Mouse (Mus musculus) liver, embryonic 12.5 days (tissue): ENCODE data around the gene Ncam1. TPM values are rescaled to one million over a fixed set of nuclear protein-coding genes. Genes with fewer than 3 reads are reported as not detected.

Experiments used
- ATAC-seq: fragments of 200-750 bp; cut with Nextera tagmentation; 2 replicates; pipeline ENCODE4 v1.8.0; 2017; ENCODE audit warnings: moderate number of reproducible peaks, mild to moderate bottlenecking, moderate library complexity
- H3K27ac ChIP-seq: fragments of 300-500 bp; sonication (generic); 2 replicates; pipeline ENCODE4 v1.5.1; 2016; ENCODE audit warnings: mild to moderate bottlenecking
- H3K27me3 ChIP-seq: fragments of 300-500 bp; sonication (generic); replicated peaks from 2 replicates; pipeline ENCODE4 v1.6.1; 2016; ENCODE audit warnings: mild to moderate bottlenecking, moderate library complexity
- H3K36me3 ChIP-seq: fragments of 300-500 bp; sonication (generic); 2 replicates; pipeline ENCODE4 v1.6.1; 2016; ENCODE audit warnings: mild to moderate bottlenecking, moderate library complexity
- H3K4me1 ChIP-seq: fragments of 300-500 bp; sonication (generic); 2 replicates; pipeline ENCODE4 v1.6.1; 2016
- H3K4me2 ChIP-seq: fragments of 300-500 bp; sonication (generic); 2 replicates; pipeline ENCODE4 v1.6.1; 2016; ENCODE audit warnings: mild to moderate bottlenecking, moderate library complexity
- H3K4me3 ChIP-seq: fragments of 300-500 bp; sonication (generic); 2 replicates; pipeline ENCODE4 v1.5.1; 2016; ENCODE audit warnings: mild to moderate bottlenecking, moderate library complexity
- H3K9ac ChIP-seq: fragments of 300-500 bp; sonication (generic); 2 replicates; pipeline ENCODE4 v1.6.1; 2016; ENCODE audit warnings: mild to moderate bottlenecking, moderate library complexity
- H3K9me3 ChIP-seq: fragments of 300-500 bp; sonication (generic); replicated peaks from 2 replicates; pipeline ENCODE4 v1.6.1; 2016; ENCODE audit warnings: mild to moderate bottlenecking, moderate library complexity
- WGBS: fragments of 180-500 bp; shearing (Covaris S2); methylation state at CpG from one replicate; pipeline ENCODE4 v1.1.7; 2016; ENCODE audit not compliant: insufficient replicate concordance; 5-methylcytosine and 5-hydroxymethylcytosine counted together
- polyA plus RNA-seq: library from polyadenylated mRNA; unstranded; fragments of >200 nt; fragmentation: Nextera tagmentation; extraction: Ambion mirVana; gene quantifications from 2 replicates; pipeline ENCODE4 v1.2.1, GENCODE M21; 2016

The Ncam1 gene
- polyA plus RNA-seq, 1 experiment from 2014 or later = 8.5 TPM

GRCm38 (mm10) chr9:49605791-49606190 lies 192.9 kb downstream of the Ncam1 start:
- no peaks in the 10 kb centered on the region for H3K4me1 ChIP-seq
- no peak for ATAC-seq
- H3K4me2 ChIP-seq = no peak overlapping the region
- no peaks in the 10 kb centered on the region for H3K9me3 ChIP-seq
- no peak overlapping the region for H3K9ac ChIP-seq
- no peak overlapping the region for H3K4me3 ChIP-seq
- WGBS = 59% methylated on average over 4 of the region's 4 CpGs
- H3K27me3 ChIP-seq = no peaks in the 10 kb centered on the region
- no peaks in the 10 kb centered on the region for H3K36me3 ChIP-seq
- H3K27ac ChIP-seq = no peak overlapping the region

- H3K27me3 ChIP-seq = no peaks in the 10 kb centered on the region
- H3K4me3 ChIP-seq = no peak overlapping the region
- ATAC-seq = no peak
- no peak overlapping the region for H3K27ac ChIP-seq
- no peak overlapping the region for H3K4me2 ChIP-seq
- H3K36me3 ChIP-seq = no peaks in the 10 kb centered on the region
- no peaks in the 10 kb centered on the region for H3K9me3 ChIP-seq
- no peak overlapping the region for H3K9ac ChIP-seq
- no peaks in the 10 kb centered on the region for H3K4me1 ChIP-seq
- whole genome bisulfite sequencing = 70% methylated on average over 3 of the region's 3 CpGs
These were observed 193.4 kb downstream of the Ncam1 start for GRCm38 (mm10) chr9:49605351-49605750.

- no peaks in the 10 kb centered on the region for H3K9me3 ChIP-seq
- ATAC-seq = no peak
- no peak overlapping the region for H3K4me3 ChIP-seq
- no peak overlapping the region for H3K4me2 ChIP-seq
- WGBS = 64% methylated on average over 4 of the region's 4 CpGs
- H3K4me1 ChIP-seq = no peaks in the 10 kb centered on the region
- no peaks in the 10 kb centered on the region for H3K27me3 ChIP-seq
- no peak overlapping the region for H3K27ac ChIP-seq
- no peaks in the 10 kb centered on the region for H3K36me3 ChIP-seq
- no peak overlapping the region for H3K9ac ChIP-seq
These were observed 197.5 kb downstream of the Ncam1 start for GRCm38 (mm10) chr9:49601215-49601614.

DNA sequence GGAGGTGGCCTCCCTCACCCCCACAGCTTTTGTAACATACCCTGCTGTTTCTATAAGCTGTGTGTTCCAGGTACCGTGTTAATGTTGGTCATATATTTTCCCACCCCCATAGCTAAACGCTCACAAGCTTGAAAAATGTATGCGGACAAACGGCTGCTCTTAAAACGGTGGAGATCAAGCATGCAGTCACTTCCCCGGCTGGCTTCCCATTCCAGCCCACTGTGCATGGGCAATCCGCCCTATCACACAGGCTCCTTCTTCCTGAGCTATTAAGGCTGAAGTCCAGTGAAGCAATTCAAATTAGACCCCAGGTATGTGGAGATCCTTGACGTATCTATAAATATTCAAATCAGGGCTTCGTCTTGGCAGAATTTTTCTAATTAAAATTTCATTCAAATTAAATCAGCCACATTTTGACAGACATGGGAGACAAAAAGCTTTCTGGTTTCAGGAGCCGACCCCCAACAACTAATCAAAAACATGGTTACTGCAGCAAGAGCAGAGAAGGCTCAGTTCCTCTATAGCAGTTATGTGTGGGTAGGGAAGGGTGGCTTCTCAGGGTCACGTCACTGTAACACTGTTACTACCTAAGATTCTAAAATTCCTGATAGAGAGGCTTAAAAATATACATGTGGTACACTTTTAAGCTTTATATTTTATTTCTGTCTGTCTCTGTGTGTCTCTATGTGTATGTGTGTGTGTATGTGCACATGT lies 202.9 kb downstream of the Ncam1 start:
- Histone ChIP-seq H3K9ac (no peak overlapping the region), H3K27ac (no peak overlapping the region), H3K9me3 (no peaks in the 10 kb centered on the region), H3K27me3 (no peaks in the 10 kb centered on the region), H3K36me3 (no peaks in the 10 kb centered on the region), H3K4me2 (no peak overlapping the region), H3K4me1 (no peaks in the 10 kb centered on the region), H3K4me3 (no peak overlapping the region)
- no peak for ATAC-seq
- 59% methylated on average over 11 of the region's 11 CpGs for WGBS

- no peak overlapping the region for H3K9ac ChIP-seq
- H3K9me3 ChIP-seq = no peaks in the 10 kb centered on the region
- no peaks in the 10 kb centered on the region for H3K36me3 ChIP-seq
- H3K4me3 ChIP-seq = no peak overlapping the region
- H3K27me3 ChIP-seq = no peaks in the 10 kb centered on the region
- H3K4me2 ChIP-seq = no peak overlapping the region
- H3K4me1 ChIP-seq = no peaks in the 10 kb centered on the region
- 40% methylated on average over 7 of the region's 7 CpGs for WGBS
- no peak for ATAC-seq
- no peak overlapping the region for H3K27ac ChIP-seq
These were observed 203.7 kb downstream of the Ncam1 start for GRCm38 (mm10) chr9:49594876-49595634.

GRCm38 (mm10) chr9:49593951-49594536 lies 204.7 kb downstream of the Ncam1 start:
- no peaks in the 10 kb centered on the region for H3K27me3 ChIP-seq
- H3K36me3 ChIP-seq = no peaks in the 10 kb centered on the region
- H3K27ac ChIP-seq = no peak overlapping the region
- 59% methylated on average over 10 of the region's 10 CpGs for WGBS
- H3K4me3 ChIP-seq = no peak overlapping the region
- H3K9me3 ChIP-seq = no peaks in the 10 kb centered on the region
- no peaks in the 10 kb centered on the region for H3K4me1 ChIP-seq
- no peak overlapping the region for H3K9ac ChIP-seq
- H3K4me2 ChIP-seq = no peak overlapping the region
- ATAC-seq = no peak

- Histone ChIP-seq H3K9ac (no peak overlapping the region), H3K27me3 (no peaks in the 10 kb centered on the region), H3K36me3 (no peaks in the 10 kb centered on the region), H3K4me1 (no peaks in the 10 kb centered on the region), H3K4me2 (no peak overlapping the region), H3K4me3 (no peak overlapping the region), H3K27ac (no peak overlapping the region), H3K9me3 (no peaks in the 10 kb centered on the region)
- no peak for ATAC-seq
- 57% methylated on average over 2 of the region's 2 CpGs for WGBS
These were observed 206.7 kb downstream of the Ncam1 start for GRCm38 (mm10) chr9:49592006-49592405.

DNA sequence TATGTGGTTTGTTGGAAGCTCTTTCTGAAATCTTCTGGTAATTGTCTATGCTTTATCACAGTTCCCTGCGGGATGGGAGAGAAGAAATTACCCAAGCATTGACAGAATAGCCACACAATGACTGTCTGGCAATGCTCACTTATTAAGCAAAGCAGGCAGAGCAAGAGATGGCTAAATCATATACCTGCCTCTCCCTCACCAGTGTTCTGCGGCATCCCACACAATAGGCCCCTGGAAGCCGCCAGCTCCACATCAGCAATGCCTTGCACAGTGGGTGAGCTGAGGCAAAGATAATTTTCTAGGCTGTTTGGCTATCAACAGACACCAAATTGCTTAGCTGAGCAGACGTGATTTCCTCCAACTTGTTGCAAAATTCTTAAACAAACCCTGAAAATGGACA lies 208.5 kb downstream of the Ncam1 start:
- Histone ChIP-seq H3K9me3 (no peaks in the 10 kb centered on the region), H3K27me3 (no peaks in the 10 kb centered on the region), H3K27ac (no peak overlapping the region), H3K36me3 (no peaks in the 10 kb centered on the region), H3K4me2 (no peak overlapping the region), H3K4me1 (no peaks in the 10 kb centered on the region), H3K9ac (no peak overlapping the region), H3K4me3 (no peak overlapping the region)
- WGBS = 50% methylated on average over 4 of the region's 4 CpGs
- no peak for ATAC-seq

DNA sequence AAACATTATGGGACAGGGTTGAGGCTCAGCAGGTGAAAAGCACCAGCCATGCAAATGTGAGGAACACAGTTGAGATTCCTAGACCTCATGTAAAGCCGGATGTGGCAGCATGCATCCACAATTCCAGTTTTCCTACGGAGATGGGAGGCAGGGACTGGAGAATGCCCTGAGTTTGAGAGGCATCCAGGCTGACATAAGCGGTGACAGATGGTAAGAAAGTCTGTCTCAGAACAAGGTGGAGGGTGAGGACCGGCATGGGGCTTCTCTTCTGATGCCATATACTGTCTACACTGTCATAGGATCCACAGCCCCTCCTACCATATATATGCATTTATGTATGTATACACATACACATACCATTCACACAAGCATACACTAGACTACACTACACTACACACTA lies 221.6 kb downstream of the Ncam1 start:
- Histone ChIP-seq H3K36me3 (no peaks in the 10 kb centered on the region), H3K27me3 (no peaks in the 10 kb centered on the region), H3K27ac (no peak overlapping the region), H3K9ac (no peak overlapping the region), H3K4me1 (no peaks in the 10 kb centered on the region), H3K9me3 (no peaks in the 10 kb centered on the region), H3K4me2 (no peak overlapping the region), H3K4me3 (no peak overlapping the region)
- WGBS = 66% methylated on average over 4 of the region's 4 CpGs
- no peak for ATAC-seq

- no peaks in the 10 kb centered on the region for H3K9me3 ChIP-seq
- WGBS = 54% methylated on average over 9 of the region's 9 CpGs
- no peaks in the 10 kb centered on the region for H3K27me3 ChIP-seq
- no peak overlapping the region for H3K4me3 ChIP-seq
- H3K9ac ChIP-seq = no peak overlapping the region
- no peaks in the 10 kb centered on the region for H3K4me1 ChIP-seq
- no peak overlapping the region for H3K4me2 ChIP-seq
- no peak for ATAC-seq
- H3K27ac ChIP-seq = no peak overlapping the region
- no peaks in the 10 kb centered on the region for H3K36me3 ChIP-seq
These were observed 226.8 kb downstream of the Ncam1 start for GRCm38 (mm10) chr9:49571695-49572510.

- Histone ChIP-seq H3K9me3 (no peaks in the 10 kb centered on the region), H3K4me2 (no peak overlapping the region), H3K27me3 (no peaks in the 10 kb centered on the region), H3K4me3 (no peak overlapping the region), H3K9ac (no peak overlapping the region), H3K4me1 (no peaks in the 10 kb centered on the region), H3K36me3 (no peaks in the 10 kb centered on the region), H3K27ac (no peak overlapping the region)
- ATAC-seq = no peak
- WGBS = 47% methylated on average over 10 of the region's 10 CpGs
These were observed 227.7 kb downstream of the Ncam1 start for GRCm38 (mm10) chr9:49570731-49571694.
